Mouse (Mus musculus): ENCODE measurements around the gene Arhgef39.
"Not testable (repeated sequence)": the region's sequence is repeated elsewhere in the genome, so short reads cannot be mapped to it uniquely, and the experiment has no call there.

The Arhgef39 gene

DNA sequence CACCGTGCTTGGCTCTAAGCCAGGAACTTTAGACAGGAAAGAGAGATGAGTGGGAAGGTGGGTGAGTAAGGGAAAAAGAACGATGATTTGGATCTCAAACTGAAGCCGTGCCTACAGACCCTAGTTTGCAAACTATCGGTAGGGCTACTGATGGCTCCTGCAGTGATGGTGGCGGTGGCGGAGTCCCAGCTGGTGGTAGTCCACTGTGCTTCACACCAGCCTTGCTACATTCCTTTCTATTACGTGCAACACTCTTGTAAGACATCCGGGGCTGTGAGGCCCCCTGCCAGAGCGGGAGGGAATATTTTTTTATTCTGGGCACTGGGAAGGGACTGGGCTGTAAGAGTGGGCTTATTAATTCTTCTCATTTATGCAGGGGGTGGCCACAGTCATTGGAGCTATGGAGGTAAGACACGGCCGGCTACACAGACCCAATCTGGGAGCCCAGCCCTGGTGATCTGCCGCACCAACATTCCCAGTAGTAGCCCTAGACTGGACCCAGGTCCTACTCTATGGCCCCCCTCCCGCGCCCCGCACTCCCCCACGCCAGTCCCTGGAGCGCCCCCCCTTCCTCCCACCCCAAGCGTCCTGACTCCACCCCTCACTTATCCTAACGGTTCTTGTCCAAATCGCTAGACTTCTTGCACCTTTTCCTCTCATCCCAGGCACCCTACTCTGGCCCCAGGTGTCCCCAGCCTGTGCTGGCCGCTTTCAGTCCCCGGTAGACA lies 8.6 kb upstream of the Arhgef39 start:
- peak; percentile 36 for DNase-seq

DNA sequence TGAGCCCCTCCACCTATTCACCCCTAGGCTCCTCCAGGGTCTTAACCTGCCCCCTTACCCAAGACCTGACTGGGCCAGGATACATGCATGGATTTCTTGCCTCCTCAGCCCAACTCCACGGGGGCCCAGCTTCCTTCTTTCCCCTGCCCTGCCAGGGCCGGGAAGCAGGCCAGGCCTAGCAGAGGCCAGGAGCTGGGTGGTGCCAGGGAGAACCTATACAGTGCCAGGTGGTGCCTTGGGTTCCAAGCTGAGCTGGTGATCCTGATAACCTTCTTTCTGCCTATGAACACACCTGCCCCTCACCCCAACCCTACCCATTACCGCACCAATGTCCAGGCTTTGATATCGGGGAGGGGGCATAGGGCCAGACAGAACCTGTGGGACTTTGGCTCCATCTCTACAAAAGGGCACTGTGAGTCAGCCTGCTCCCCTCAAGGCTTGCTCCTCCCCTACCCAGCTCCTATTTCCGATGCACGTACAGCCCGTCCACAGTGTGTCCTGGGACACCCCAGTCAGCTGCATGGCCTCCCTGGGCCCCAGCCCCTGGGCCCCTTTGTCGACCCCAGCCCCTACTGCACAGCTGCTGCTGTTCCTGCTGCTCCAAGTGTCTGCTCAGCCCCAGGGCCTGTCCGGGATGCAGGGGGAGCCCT lies 7.2 kb upstream of the Arhgef39 start, which contains the start of gene Car9:
Car9 (plus strand) TSS at position 431 of the 650 bp plus-strand sequence.
- DNase-seq, result no peak

DNA sequence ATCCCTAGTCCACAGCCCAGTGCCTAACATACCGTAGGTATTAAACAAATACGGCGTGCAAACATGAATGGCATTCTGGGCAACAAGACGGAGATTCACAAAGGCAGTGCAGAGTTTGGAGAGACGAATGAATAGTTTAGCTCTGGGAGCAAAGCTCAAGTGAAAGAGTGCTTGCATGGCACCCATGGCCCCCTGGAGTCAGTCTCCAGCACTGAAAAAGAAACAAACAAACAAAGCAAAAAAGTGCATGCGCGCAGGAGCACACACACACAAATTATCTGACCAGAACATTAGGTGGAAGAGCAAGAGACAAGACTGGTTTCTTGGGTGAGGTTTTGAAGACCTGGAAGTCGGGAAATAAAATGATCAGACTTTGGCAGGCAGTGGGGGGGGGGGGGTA lies 6.6 kb upstream of the Arhgef39 start:
- DNase-seq, result no peak

DNA sequence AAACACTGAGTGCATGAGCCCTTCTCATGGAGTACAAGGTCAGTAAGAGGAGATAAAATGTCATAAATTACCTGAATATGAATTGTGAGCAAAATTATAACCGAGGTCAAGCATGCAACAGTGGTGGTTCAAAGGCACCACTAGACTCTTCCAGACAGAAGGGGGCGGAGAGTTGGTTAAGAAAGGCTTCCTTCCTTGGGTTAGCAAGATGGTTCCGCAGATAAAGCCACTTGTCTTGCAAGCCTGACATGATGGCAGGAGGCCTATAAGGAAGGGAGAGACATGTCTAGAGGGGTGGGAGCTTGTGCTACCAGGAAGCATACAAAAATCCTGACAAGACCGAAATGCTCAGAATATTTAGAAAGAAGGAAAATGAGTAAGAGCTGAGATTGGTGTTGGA lies 4.8 kb upstream of the Arhgef39 start:
- DNase-seq, result no peak

DNA sequence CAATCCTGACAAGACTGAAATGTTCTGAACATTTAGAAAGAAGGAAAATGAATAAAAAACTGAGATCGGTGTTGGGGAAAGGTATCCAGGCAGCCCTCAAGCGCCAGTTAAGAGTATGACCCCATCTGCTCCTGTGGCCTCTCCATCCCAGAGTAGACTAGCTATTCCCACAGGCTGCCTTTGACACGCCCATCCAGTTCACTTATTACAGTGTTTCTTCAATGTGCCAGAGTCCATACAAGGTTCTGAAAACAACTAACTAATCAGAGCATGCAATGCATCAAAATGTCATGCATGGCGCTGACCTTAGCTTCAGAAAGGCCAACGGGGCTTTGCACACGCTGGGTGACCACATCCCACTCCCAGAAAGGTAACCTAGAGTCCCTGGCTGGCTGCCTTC lies 4.0 kb upstream of the Arhgef39 start:
- no peak for DNase-seq

DNA sequence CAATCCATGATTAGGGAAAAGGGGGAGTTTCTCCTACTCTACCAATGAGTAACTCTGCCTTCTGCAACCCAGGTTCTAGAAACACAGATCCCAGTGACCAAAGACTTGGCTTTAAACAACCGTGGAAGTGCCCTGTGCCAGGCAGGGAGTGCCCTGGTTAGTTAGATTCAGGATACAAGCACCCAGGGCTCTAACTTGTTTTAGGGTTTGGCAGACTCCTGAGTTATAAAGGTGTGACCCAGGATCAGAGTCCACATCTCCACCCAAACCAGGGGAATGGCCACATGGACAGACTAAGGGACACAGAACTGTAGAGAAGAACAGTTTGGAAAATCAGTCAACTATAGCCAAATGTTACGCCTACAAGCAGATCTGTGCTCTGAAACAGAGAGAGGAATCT lies 3.5 kb upstream of the Arhgef39 start:
- no peak for DNase-seq

DNA sequence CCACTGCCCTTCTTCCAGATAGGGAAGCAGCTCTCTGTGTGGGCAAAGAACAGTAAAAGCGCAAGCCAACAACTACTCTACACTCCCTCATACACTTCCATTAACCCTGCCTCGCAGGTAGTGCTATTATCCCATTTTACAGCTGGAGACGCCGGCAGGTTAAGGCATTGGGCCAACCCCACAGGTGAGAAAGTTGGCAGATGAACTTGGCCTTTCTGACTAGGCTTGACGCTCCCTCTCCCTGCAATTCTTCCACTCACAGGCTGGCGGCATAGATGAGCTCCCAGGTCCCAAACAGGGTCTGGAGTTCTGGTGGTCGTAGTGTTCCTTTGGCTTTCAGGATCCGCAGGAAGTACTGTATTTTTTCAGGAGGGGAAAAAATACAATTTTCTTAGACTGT lies 512 bp downstream of the Arhgef39 start:
- peak; percentile 81 for DNase-seq

DNA sequence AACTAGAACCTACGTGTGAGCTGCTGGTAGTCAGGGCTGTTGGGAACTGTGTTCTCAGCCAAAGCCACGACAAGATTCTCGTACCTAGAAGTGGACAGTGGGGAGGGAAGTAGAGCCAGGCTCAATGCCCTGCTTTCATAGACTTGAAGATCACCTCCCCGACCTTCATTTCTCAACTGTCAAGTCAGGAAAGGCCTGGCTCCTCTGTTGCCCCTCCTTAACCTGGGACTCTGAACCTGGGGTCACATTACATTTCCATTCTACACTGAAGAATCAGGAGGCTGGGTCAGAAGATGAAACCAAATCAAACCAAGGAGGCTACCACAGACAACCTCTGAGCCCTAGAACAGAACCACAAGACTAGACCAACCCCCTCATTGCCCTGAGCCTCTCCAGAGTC lies 1.5 kb downstream of the Arhgef39 start:
- DNase-seq, result no peak

DNA sequence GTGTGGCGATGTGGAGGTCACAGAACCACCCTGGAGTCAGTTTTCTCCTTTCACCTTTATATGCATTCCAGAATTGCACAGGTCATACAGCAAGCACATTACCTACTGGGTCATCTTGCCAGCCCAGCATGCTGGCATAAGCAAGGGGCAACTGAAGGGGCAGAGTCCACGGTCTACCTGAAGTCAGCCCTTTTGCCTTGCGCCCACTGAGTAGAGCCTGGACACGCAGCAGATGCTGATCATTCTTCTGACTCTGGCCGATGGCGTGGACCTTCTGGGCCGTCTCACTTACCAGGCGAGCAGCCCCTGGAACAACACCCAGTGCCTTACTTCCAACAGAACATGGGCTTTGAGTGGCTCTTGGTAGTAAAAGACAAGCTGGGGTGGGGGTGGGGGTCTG lies 2.1 kb downstream of the Arhgef39 start:
- DNase-seq, result no peak

DNA sequence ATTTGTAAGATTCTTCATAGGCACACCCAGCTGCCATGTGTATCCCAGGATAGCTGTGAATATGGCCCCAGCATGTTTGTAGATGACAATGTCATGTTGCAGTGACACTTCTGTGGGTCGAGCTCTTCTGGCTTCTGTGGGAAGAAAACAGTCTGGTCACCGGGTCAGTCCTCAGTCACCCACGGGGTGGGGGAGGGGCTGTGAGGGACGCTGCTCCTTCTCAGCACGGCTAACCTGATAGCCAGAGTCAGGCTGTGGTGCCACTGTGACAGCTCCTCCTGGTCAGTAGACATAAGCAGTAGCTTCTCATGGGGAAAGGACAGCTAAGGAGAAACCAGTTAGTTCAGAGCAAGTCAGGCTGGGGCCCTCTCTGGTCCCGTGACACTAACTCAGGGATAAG lies 2.9 kb downstream of the Arhgef39 start:
- no peak for DNase-seq

DNA sequence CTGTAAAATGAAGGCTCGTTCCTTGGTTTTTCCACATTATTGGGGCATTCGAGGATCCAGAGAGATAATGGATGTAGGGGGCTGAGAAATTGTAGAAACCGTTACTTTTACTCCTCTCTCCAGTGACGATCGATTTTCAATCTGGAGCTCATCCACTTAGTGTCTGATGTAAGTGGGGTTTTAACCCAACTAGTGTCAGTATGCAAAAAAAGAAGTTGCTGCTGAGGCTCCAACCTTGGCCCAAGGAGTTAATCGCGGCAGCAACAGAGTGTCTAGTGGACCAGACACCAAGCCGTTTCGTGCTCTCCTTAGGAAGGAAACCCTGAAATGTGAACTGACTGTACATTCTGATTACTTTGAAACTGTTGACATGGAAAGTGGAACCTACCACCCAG lies 5.7 kb downstream of the Arhgef39 start:
- peak; percentile 35 for DNase-seq

DNA sequence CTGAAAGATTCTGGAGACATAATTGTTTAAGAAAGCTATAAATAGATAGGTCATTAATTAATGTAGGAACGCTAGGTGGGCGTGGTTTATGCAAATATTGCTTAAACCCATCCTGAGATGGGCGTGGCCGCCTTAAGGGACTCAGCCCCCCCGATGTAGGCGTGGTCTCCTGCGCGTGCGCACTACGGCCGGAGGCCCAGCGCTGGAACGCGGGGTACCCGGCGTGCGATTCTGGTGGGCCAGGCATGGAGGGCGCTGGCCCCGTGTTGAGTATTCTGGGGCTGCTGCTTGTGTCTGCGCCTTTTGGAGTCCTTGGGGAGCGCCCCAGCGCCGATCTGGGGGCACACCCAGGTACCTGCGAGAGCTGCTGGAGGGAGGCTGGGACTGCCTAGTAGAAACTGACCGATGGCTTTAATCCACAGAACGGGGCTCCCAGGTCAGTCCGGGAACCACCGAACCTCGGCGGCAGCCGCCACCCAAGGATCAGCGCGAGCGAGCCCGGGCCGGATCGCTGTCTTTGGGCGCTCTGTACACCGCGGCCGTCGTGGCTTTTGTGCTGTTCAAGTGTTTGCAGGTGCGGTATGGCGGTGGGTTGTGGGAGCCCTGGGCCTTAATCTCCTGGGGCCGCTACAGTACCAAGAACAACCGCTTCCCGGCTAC lies 6.2 kb downstream of the Arhgef39 start:
- peak; percentile 99 for DNase-seq

DNA sequence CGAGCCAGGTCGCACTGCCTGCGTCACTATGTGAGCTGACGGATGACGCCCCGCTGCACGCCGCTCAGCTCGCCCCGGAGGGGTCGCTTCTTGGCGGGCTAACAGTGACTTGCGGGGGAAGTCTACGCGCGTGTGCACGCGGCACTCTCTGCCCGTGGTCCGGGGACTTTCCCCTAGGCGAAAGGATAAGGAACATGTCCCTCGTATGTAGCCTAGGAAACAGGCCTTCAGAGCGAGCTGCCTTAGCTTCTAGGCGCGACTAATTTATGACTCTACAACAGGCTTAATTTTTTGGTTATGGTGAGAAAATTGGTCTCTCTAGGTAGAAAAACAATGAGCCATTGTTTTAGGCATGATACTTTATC lies 6.7 kb downstream of the Arhgef39 start, which contains the start of gene Ccdc107:
Ccdc107 (plus strand) TSS at position 80 of the 365 bp plus-strand sequence.
- peak; percentile 96 for DNase-seq

DNA sequence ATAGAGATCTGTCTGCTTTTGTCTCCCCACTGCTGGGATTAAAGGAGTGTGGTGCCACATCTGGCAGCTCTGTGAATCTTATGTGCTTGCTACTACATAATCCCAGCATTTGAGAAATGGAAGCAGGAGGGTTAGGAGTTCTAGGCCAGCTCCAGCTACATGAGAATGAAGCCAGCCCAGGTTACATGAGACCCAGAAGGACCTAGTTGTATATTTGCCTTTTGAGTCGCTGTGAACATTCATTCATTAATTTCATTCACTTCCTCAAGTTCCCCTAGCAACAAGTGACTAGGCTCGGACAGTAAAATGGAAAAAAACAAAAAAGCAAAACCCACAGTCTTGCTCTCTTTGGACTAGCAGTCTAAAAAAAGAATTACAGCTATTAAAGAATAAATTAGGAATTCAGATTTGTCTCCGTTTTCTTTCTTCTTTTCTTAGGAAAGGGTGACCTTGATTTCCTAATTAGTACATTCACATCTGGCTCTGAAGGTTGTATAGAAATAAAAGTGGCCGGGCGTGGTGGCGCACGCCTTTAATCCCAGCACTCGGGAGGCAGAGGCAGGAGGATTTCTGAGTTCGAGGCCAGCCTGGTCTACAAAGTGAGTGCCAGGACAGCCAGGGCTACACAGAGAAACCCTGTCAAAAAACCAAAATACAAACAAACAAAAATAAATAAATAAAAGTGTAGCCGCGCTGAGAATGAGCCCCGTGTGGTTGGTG lies 7.2 kb downstream of the Arhgef39 start:
- no peak for DNase-seq

DNA sequence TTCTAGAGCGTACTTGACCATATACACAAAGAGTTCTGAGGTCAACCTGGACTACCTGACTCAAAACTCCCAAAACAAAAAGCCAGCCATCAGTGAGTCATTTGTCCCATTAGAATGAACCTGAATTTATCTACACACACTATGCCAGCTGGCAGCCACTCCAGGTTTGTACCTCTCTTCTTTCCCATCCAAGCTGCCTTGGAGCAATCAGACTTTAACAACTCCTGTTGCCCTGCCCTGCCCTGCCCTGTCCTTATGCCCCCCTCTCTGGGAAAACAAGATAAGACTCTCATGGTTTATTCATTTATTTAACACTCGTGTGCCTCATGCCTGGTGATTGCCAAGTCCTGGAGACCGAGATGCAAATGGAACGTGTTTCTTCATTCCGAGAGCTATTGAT lies 8.7 kb downstream of the Arhgef39 start:
- DNase-seq, result no peak

DNA sequence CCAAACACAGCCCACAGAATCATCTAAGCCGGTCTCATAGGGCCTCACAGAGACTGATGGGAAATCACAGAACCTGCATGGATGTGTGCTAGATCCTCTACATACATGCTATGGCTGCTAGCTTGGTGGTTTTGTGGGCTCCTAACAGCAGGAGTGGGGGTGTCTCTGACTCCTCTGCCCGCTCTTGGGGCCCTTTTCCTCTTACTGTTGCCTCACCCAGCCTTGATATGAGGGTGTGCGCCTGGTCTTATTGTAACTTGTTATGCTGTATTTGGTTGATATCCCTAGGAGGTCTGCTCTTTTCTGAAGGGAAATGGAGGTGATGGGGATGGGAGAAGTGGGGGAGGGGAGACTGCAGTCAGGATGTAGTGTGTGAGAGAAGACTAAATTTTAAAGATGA lies 9.9 kb downstream of the Arhgef39 start:
- DNase-seq, result no peak

DNA sequence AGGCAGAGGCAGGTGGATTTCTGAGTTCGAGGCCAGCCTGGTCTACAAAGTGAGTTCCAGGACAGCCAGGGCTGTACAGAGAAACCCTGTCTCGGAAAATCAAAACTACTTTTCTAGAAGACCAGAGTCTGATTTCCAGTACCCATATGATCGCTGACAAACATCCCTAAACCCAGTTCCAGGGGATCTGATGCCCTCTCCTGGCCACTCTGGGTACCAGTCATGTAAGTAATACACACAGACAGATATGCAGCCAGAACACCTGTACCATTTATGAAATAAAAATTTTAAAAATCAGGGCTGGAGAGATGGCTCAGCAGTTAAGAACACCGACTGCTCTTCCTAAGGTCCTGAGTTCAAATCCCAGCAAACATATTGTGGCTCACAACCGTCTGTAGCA lies 13.8 kb downstream of the Arhgef39 start:
- not testable (repeated sequence) for DNase-seq

DNA sequence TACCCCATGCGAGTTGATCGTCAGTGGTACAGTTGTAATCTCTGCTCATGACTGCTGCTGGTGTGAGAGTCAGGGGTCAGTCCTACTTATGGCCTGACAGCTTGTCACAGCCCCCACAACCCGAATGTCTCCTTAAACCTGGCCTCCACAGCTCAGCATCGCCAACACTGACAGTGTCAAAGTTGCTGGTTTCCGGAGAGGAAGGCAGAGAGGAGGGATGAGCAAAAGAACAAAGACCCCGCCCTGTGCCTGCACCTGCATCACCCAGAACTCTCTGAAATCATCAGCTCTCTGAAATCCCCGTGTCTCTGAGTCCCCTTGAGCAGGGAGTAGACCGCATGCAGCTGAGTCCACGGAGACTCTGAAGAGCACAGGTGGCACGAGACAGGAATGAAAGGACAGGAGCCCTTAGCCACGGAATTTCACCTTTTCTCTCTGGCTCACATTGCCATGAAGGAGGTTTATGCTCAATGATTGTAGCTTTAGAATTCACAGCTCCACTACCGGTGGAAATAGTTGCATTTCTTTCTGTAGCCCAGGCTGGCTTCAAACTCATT lies 15.9 kb downstream of the Arhgef39 start, which contains the start of gene Sit1:
Sit1 (minus strand) TSS at position 200 of the 557 bp plus-strand sequence.
- DNase-seq, result no peak

DNA sequence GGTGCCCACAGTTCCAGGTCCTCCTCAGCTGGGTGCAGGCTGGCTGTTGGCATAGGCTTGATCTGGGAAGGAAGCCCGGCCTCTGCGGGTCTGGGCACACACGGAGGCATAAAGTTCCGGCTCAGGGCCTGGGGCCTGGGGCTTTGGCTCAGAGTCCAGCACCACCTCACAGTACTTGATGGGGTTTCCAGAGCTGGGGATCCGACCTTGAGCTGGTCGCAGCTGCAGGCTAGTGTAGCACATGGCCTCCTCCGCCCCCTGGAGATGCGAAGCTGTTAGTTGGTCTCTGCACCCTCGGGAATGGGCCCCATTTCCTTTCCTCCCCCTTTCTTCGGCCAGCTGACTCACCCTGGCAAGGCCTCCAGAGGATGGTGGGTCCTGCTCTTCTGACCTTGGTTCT lies 16.9 kb downstream of the Arhgef39 start:
- no peak for DNase-seq

DNA sequence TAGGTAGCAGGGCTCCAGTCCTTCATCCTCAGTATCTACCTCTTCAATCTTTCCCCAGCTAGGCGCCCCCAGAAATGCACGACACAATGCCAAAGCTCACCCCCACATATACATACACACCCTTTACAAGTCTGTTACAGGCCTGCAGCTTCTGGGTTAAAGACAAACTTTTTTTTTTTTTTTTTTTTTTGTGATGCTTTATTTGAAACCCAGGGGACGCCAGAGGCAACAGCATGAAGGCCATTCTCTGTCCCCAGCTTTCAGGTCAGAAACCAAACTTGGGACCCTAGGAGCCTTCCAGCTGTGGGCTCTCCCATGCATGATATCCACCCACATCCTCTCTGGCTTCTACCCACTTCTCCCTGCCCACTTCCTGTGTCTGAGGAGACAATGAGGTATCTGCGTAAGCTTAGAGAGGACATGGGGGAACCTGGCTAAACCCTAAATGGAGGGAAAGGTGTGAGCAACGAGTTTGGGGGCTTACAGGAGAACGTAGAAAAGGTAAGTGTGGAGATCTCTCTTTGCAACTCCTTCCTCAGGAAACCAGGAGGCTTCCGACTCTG lies 17.5 kb downstream of the Arhgef39 start:
- no peak for DNase-seq

DNA sequence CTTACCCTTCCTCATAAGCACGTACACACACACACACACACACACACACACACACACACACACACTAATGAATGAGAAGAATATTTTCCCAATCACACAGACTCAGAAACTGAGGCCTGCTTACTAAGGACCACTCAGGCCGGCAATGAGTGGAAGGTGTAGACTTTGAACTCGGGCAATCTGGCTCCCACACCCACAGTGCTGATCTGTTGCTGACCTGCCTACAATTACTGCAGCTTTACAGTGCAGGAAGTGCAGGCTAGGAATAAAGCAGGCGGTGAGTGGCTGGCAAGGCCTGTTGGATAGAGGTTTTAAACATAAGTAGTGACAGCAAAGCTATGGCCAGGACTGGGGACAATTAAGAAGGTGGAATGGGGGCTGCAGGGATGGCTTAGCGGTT lies 18.5 kb downstream of the Arhgef39 start:
- DNase-seq, result no peak

All from embryo, embryonic 11 days (tissue).